Mouse (Mus musculus): ENCODE results near the gene Plcg1.
A peak's percentile ranks its signal among the peaks of the same experiment; 100 is the strongest.

Gene Plcg1

GRCm38 (mm10) chr2:160735706-160736310, 4.7 kb downstream of the Plcg1 start:
- peak; percentile 61 for DNase-seq (ENCODE audit: low read depth)

GRCm38 (mm10) chr2:160736466-160736865, 5.4 kb downstream of the Plcg1 start:
- DNase-seq (ENCODE audit: low read depth), result no peak

- no peak for DNase-seq (ENCODE audit: low read depth)
Observed at GRCm38 (mm10) chr2:160738354-160738753, 7.3 kb downstream of the Plcg1 start.

GRCm38 (mm10) chr2:160739647-160740356, 8.7 kb downstream of the Plcg1 start:
- DNase-seq (ENCODE audit: low read depth), result no peak

- peak; percentile 71 for DNase-seq (ENCODE audit: low read depth)
Observed at GRCm38 (mm10) chr2:160740521-160741156, 9.5 kb downstream of the Plcg1 start.

GRCm38 (mm10) chr2:160741580-160741979, 10.5 kb downstream of the Plcg1 start:
- no peak for DNase-seq (ENCODE audit: low read depth)

GRCm38 (mm10) chr2:160742161-160742609, 11.1 kb downstream of the Plcg1 start:
- peak; percentile 68 for DNase-seq (ENCODE audit: low read depth)

- DNase-seq (ENCODE audit: low read depth), result no peak
Observed at GRCm38 (mm10) chr2:160744040-160744822, 13.1 kb downstream of the Plcg1 start.

- no peak for DNase-seq (ENCODE audit: low read depth)
Observed at GRCm38 (mm10) chr2:160744823-160745210, 13.7 kb downstream of the Plcg1 start.

- DNase-seq (ENCODE audit: low read depth), result peak; percentile 55
Observed at GRCm38 (mm10) chr2:160745497-160745896, 14.4 kb downstream of the Plcg1 start.

GRCm38 (mm10) chr2:160746637-160747036, 15.5 kb downstream of the Plcg1 start:
- peak; percentile 59 for DNase-seq (ENCODE audit: low read depth)

GRCm38 (mm10) chr2:160747075-160747474, 16.0 kb downstream of the Plcg1 start:
- no peak for DNase-seq (ENCODE audit: low read depth)

- DNase-seq (ENCODE audit: low read depth), result peak; percentile 81
Observed at GRCm38 (mm10) chr2:160756583-160757203, 25.6 kb downstream of the Plcg1 start.

- peak; percentile 57 for DNase-seq (ENCODE audit: low read depth)
Observed at GRCm38 (mm10) chr2:160760433-160761184, 29.5 kb downstream of the Plcg1 start.

- peak; percentile 58 for DNase-seq (ENCODE audit: low read depth)
Observed at GRCm38 (mm10) chr2:160763816-160764215, 32.7 kb downstream of the Plcg1 start.

GRCm38 (mm10) chr2:160764386-160764785, 33.3 kb downstream of the Plcg1 start:
- DNase-seq (ENCODE audit: low read depth), result no peak

GRCm38 (mm10) chr2:160765096-160765495, 34.0 kb downstream of the Plcg1 start:
- no peak for DNase-seq (ENCODE audit: low read depth)

- DNase-seq (ENCODE audit: low read depth), result no peak
Observed at GRCm38 (mm10) chr2:160766371-160766771, 35.3 kb downstream of the Plcg1 start.

GRCm38 (mm10) chr2:160767201-160767600, 36.1 kb downstream of the Plcg1 start:
- no peak for DNase-seq (ENCODE audit: low read depth)

GRCm38 (mm10) chr2:160768097-160768695, 37.1 kb downstream of the Plcg1 start:
- no peak for DNase-seq (ENCODE audit: low read depth)

GRCm38 (mm10) chr2:160768997-160769396, 37.9 kb downstream of the Plcg1 start:
- no peak for DNase-seq (ENCODE audit: low read depth)

Measured in naive thymus-derived CD4-positive, alpha-beta T cell, adult 2 months (primary cell).